Mouse (Mus musculus) lung, postnatal 0 days (tissue): ENCODE measurements at regions not wholly inside any gene's neighbourhood (a gene's known extent, or its start where the extent isn't known, plus 50 kb on each side); places are given as distances from the start of the nearest gene placed in this dataset.

Source experiments
- ATAC-seq: fragments of 200-750 bp; cut with Nextera tagmentation; 2 replicates; pipeline ENCODE4 v1.8.0; 2017; ENCODE audit warnings: moderate library complexity
- DNase-seq: peaks from one replicate; pipeline ENCODE4 v3.0.0-alpha.2; 2016; ENCODE audit warnings: low spot score
- H3K27ac ChIP-seq: fragments of 300-500 bp; sonication (generic); 2 replicates; pipeline ENCODE4 v1.5.1; 2014; ENCODE audit warnings: antibody characterized with exemption, mild to moderate bottlenecking, low read length, mixed read lengths
- H3K27me3 ChIP-seq: fragments of 300-500 bp; sonication (generic); replicated peaks from 2 replicates; pipeline ENCODE4 v1.6.1; 2014; ENCODE audit warnings: low read length, mixed read lengths; ENCODE audit not compliant: insufficient read depth
- H3K36me3 ChIP-seq: fragments of 300-500 bp; sonication (generic); 2 replicates; pipeline ENCODE4 v1.6.1; 2014; ENCODE audit warnings: low read length, mixed read lengths; ENCODE audit not compliant: insufficient read depth
- H3K4me1 ChIP-seq: fragments of 300-500 bp; sonication (generic); 2 replicates; pipeline ENCODE4 v1.6.1; 2014; ENCODE audit warnings: antibody characterized with exemption, low read depth, low read length, mixed read lengths; ENCODE audit not compliant: insufficient read depth
- H3K4me2 ChIP-seq: fragments of 300-500 bp; sonication (generic); replicated peaks from 2 replicates; pipeline ENCODE4 v1.6.1; 2014; ENCODE audit warnings: low read depth, mild to moderate bottlenecking, low read length, moderate library complexity, mixed read lengths
- H3K4me3 ChIP-seq: fragments of 300-500 bp; sonication (generic); 2 replicates; pipeline ENCODE4 v1.5.1; 2014; ENCODE audit warnings: low read depth, low read length
- H3K9ac ChIP-seq: fragments of 300-500 bp; sonication (generic); replicated peaks from 2 replicates; pipeline ENCODE4 v1.6.1; 2014; ENCODE audit warnings: low read depth, mild to moderate bottlenecking
- H3K9me3 ChIP-seq: fragments of 300-500 bp; sonication (generic); 2 replicates; pipeline ENCODE4 v1.6.1; 2016; ENCODE audit warnings: low read length, mixed read lengths
- CTCF ChIP-seq: IDR thresholded peaks from 2 replicates; pipeline ENCODE4 v1.5.1; 2016; ENCODE audit warnings: antibody characterized with exemption, mild to moderate bottlenecking
- EP300 ChIP-seq: IDR thresholded peaks from 2 replicates; pipeline ENCODE4 v1.6.1; 2016; ENCODE audit warnings: antibody characterized with exemption, mild to moderate bottlenecking, control low read depth
- WGBS: fragments of 180-500 bp; shearing (Covaris S2); extraction: QIAGEN DNeasy Blood & Tissue Kit; methylation state at CpG from one replicate; pipeline ENCODE4 v1.1.7; 2014; 5-methylcytosine and 5-hydroxymethylcytosine counted together

- no peaks in the 10 kb centered on the region for H3K9me3 ChIP-seq
- H3K27ac ChIP-seq: no peak overlapping the region
- H3K27me3 ChIP-seq: no peaks in the 10 kb centered on the region
- no peaks in the 10 kb centered on the region for H3K36me3 ChIP-seq
- TF ChIP-seq CTCF (no peak), EP300 (no peak)
- H3K9ac ChIP-seq: no peak overlapping the region
- H3K4me2 ChIP-seq: no peak overlapping the region
- ATAC-seq (no peak), DNase-seq (no peak)
- no peak overlapping the region for H3K4me3 ChIP-seq
- H3K4me1 ChIP-seq: no peaks in the 10 kb centered on the region
Measured at GRCm38 (mm10) chr4:97101911-97102751, 80.8 kb downstream of the Gm10192 start.

- Histone ChIP-seq H3K9me3 (no peaks in the 10 kb centered on the region), H3K9ac (no peak overlapping the region), H3K36me3 (no peaks in the 10 kb centered on the region), H3K27ac (no peak overlapping the region), H3K4me1 (no peaks in the 10 kb centered on the region), H3K4me2 (no peak overlapping the region), H3K4me3 (no peak overlapping the region), H3K27me3 (no peaks in the 10 kb centered on the region)
- DNase-seq (no peak), ATAC-seq (no peak)
- 79% methylated on average over 3 of the region's 3 CpGs for whole genome bisulfite sequencing
- TF ChIP-seq EP300 (no peak), CTCF (no peak)
Measured at GRCm38 (mm10) chr4:97099721-97100120, 83.2 kb downstream of the Gm10192 start.

DNA sequence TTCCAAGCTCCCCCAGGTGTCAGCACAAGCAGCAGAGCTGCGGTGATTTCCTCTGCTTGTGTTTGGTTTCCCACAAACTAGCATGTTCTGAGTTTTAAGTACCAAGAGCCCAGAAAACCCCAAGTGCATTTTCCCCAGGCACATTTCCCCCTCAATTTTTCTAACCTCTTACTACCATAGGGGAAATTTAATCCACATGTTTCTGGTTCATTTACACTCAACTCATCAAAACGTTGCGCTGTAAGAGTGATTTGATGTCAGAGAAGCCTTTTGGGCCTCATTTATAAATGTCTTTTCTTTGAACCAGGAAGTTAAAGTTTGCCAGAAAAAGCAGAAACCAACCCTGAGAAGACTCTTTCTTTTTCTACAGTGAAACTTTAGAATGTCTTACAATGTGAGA, 89.4 kb downstream of the Gm10192 start:
- Histone ChIP-seq H3K36me3 (no peaks in the 10 kb centered on the region), H3K4me1 (no peaks in the 10 kb centered on the region), H3K27ac (no peak overlapping the region), H3K4me3 (no peak overlapping the region), H3K27me3 (no peaks in the 10 kb centered on the region), H3K4me2 (no peak overlapping the region), H3K9me3 (no peaks in the 10 kb centered on the region), H3K9ac (no peak overlapping the region)
- TF ChIP-seq CTCF (no peak), EP300 (no peak)
- DNase-seq (no peak), ATAC-seq (no peak)
- WGBS: 69% methylated on average over 3 of the region's 3 CpGs

GRCm38 (mm10) chr4:97050735-97051134, 132.2 kb downstream of the Gm10192 start:
- Histone ChIP-seq H3K4me2 (no peak overlapping the region), H3K4me1 (no peaks in the 10 kb centered on the region), H3K9ac (no peak overlapping the region), H3K27ac (no peak overlapping the region), H3K9me3 (no peaks in the 10 kb centered on the region), H3K4me3 (no peak overlapping the region), H3K27me3 (no peaks in the 10 kb centered on the region), H3K36me3 (no peaks in the 10 kb centered on the region)
- TF ChIP-seq CTCF: no peak
- no peak for TF ChIP-seq EP300
- 68% methylated on average over 6 of the region's 6 CpGs for WGBS
- ATAC-seq: no peak
- no peak for DNase-seq

DNA sequence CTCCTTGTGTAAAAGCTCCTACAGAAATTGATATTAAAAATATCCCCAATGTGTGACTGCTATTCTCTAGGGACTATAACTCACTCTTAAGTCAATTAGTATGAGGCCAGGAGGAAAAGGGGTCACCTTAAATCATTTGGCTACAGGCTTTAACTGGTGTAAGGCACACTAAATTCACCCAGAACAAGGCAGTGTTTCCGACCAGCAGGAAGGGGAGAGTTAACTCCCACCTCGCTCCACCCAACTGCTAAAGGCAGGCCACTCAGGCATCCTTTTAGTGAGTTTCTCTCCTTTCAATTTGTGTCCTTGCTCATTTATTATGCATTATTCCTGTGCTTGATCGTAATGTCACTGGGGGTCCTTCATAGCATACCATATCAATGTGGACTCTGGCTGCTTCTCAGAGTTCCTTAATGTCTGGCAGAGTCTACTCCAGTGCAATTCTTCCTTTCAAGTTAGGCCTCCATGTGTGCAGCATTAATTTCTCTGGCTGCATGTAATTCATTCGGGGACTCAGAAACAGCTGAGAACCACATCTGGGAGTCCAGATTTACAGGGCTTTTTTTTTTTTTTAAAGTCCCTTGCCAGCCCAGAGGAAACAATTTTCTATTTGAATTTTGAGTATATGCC, 133.8 kb downstream of the Gm10192 start:
- Histone ChIP-seq H3K9ac (no peak overlapping the region), H3K4me3 (no peak overlapping the region), H3K27me3 (no peaks in the 10 kb centered on the region), H3K4me2 (no peak overlapping the region), H3K4me1 (no peaks in the 10 kb centered on the region), H3K9me3 (no peaks in the 10 kb centered on the region), H3K27ac (no peak overlapping the region), H3K36me3 (no peaks in the 10 kb centered on the region)
- no peak for ATAC-seq
- no peak for TF ChIP-seq EP300
- TF ChIP-seq CTCF: no peak
- DNase-seq: no peak
- 86% methylated on average over 4 of the region's 4 CpGs for WGBS

DNA sequence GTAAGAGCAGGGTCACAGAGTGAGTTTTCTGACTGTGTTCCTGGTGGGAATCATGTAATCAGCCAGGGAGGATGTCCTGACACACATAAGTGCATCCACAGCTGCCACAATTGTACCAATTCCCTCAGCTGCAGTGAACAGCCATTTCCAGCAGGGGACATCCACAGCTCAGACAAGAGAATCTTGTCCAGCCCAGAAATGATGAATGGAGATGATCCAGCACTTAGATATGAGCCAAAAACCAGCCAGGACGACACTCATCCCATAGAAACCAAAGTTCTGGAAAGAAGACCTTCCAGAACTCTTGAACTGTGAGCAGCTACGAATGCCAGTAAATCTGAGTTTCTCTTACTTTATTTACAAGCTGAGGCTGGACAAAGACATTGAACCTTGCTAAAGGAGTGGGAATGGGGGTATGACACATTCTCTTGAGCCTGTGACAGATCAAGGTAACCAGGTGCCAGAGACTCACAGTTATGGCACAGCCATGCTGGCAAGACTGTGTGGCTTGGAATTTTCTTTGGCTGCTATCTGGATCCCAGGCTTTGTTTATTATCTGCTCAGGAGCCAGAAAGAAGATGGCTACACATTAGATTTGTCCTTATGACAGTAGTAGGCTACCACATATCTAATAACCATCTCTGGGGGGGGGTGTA, 145.1 kb downstream of the Gm10192 start:
- Histone ChIP-seq H3K27ac (no peak overlapping the region), H3K9me3 (no peaks in the 10 kb centered on the region), H3K36me3 (no peaks in the 10 kb centered on the region), H3K9ac (no peak overlapping the region), H3K27me3 (no peaks in the 10 kb centered on the region), H3K4me2 (no peak overlapping the region), H3K4me1 (no peaks in the 10 kb centered on the region), H3K4me3 (no peak overlapping the region)
- WGBS: 29% methylated on average over 2 of the region's 2 CpGs
- ATAC-seq (no peak), DNase-seq (peak; percentile 46)
- peak; percentile 85 for TF ChIP-seq CTCF
- TF ChIP-seq EP300: no peak
